Mouse (Mus musculus) embryo, embryonic 10.5 days (tissue): ENCODE data around the gene Taok3.

Source experiments
- DNase-seq: peaks from one replicate; pipeline ENCODE4 v3.0.0-alpha.2; 2015; ENCODE audit warnings: low spot score

Gene Taok3

GRCm38 (mm10) chr5:117117716-117118115, 2.2 kb upstream of the Taok3 start:
- DNase-seq = no peak

- no peak for DNase-seq
These were observed 1.7 kb upstream of the Taok3 start for GRCm38 (mm10) chr5:117118220-117118619.

- DNase-seq = no peak
These were observed 1.1 kb upstream of the Taok3 start for GRCm38 (mm10) chr5:117118850-117119249.

GRCm38 (mm10) chr5:117120489-117121466, 849 bp downstream of the Taok3 start:
- no peak for DNase-seq

GRCm38 (mm10) chr5:117121657-117122056, 1.7 kb downstream of the Taok3 start:
- no peak for DNase-seq

GRCm38 (mm10) chr5:117123102-117123501, 3.2 kb downstream of the Taok3 start:
- no peak for DNase-seq

- no peak for DNase-seq
These were observed 3.9 kb downstream of the Taok3 start for GRCm38 (mm10) chr5:117123840-117124239.

- DNase-seq = no peak
These were observed 5.8 kb downstream of the Taok3 start for GRCm38 (mm10) chr5:117125482-117126346.

GRCm38 (mm10) chr5:117127051-117127450, 7.1 kb downstream of the Taok3 start:
- DNase-seq = no peak

- DNase-seq = no peak
These were observed 10.8 kb downstream of the Taok3 start for GRCm38 (mm10) chr5:117130726-117131125.

GRCm38 (mm10) chr5:117133446-117134065, 13.6 kb downstream of the Taok3 start:
- DNase-seq = no peak

GRCm38 (mm10) chr5:117134066-117134888, 14.3 kb downstream of the Taok3 start:
- DNase-seq = no peak

- DNase-seq = no peak
These were observed 15.0 kb downstream of the Taok3 start for GRCm38 (mm10) chr5:117134889-117135456.

GRCm38 (mm10) chr5:117135869-117136268, 15.9 kb downstream of the Taok3 start:
- peak; percentile 74 for DNase-seq

GRCm38 (mm10) chr5:117136570-117136969, 16.6 kb downstream of the Taok3 start:
- DNase-seq = no peak

GRCm38 (mm10) chr5:117137011-117137410, 17.1 kb downstream of the Taok3 start:
- no peak for DNase-seq

GRCm38 (mm10) chr5:117137594-117137993, 17.7 kb downstream of the Taok3 start:
- no peak for DNase-seq

GRCm38 (mm10) chr5:117138295-117138988, 18.5 kb downstream of the Taok3 start:
- DNase-seq = no peak

- no peak for DNase-seq
These were observed 19.9 kb downstream of the Taok3 start for GRCm38 (mm10) chr5:117139822-117140221.

- no peak for DNase-seq
These were observed 20.4 kb downstream of the Taok3 start for GRCm38 (mm10) chr5:117140374-117140773.
